Mouse (Mus musculus): ENCODE data around the gene Parp6. TPM values are rescaled to one million over a fixed set of nuclear protein-coding genes. Genes with fewer than 3 reads are reported as not detected.

Parp6 gene
- total and polyA plus RNA-seq, 3 experiments = 6.4 to 13.8 TPM; not detected in 1

GRCm38 (mm10) chr9:59610950-59611349 is 6.1 kb upstream of the Parp6 start:
- Histone ChIP-seq H3K4me3 (ENCODE audit: control insufficient read depth in 1 of 2, insufficient read depth in 1 of 2, low read depth in 2 of 2, low read length in 2 of 2) (no peak overlapping the region), H3K4me1 (ENCODE audit: control insufficient read depth in 1 of 2, insufficient read depth in 2 of 2, low read length in 2 of 2) (no peaks in the 10 kb centered on the region), H3K27ac (ENCODE audit: control insufficient read depth, low read depth, low read length) (no peak overlapping the region), H3K79me2 (ENCODE audit: control insufficient read depth, insufficient read depth, low read length, poor library complexity) (no peaks in the 10 kb centered on the region), H3K9me3 (replicated peaks; ENCODE audit: insufficient read depth, low read length) (no peaks in the 10 kb centered on the region), H3K27me3 (ENCODE audit: control insufficient read depth in 1 of 2, insufficient read depth in 2 of 2, low read length in 2 of 2) (peaks cover 0 to 3% of the 10 kb centered on the region in 2 experiments; a peak in 2 of 4 replicates), H3K9ac (ENCODE audit: control insufficient read depth, low read depth, low read length, poor library complexity, severe bottlenecking) (no peak overlapping the region), H3K36me3 (ENCODE audit: control insufficient read depth in 1 of 2, insufficient read depth in 2 of 2, low read length in 2 of 2) (no peaks in the 10 kb centered on the region)
- no peak for TF ChIP-seq RAD21 (IDR thresholded peaks at IDR 0.05; ENCODE audit: low read depth, low read length)
- no peak for TF ChIP-seq GATA1 (IDR thresholded peaks at IDR 0.05; ENCODE audit: low read depth, low read length)
- TF ChIP-seq CHD2 (IDR thresholded peaks at IDR 0.05; ENCODE audit: low read length) = no peak
- TF ChIP-seq E2F4 (IDR thresholded peaks at IDR 0.05; ENCODE audit: borderline replicate concordance, low read depth, low read length) = no peak
- no peak for TF ChIP-seq MYB (IDR thresholded peaks at IDR 0.05; ENCODE audit: low read depth, low read length)
- no peak for TF ChIP-seq TAL1 (IDR thresholded peaks at IDR 0.05; ENCODE audit: low read length)
- no peak for DNase-seq (ENCODE audit: low read depth, low spot score)

GRCm38 (mm10) chr9:59615797-59616196 is 1.3 kb upstream of the Parp6 start:
- no peaks in the 10 kb centered on the region for H3K27me3 ChIP-seq (ENCODE audit: control insufficient read depth in 1 of 2, insufficient read depth in 2 of 2, low read length in 2 of 2)
- H3K4me1 ChIP-seq (ENCODE audit: control insufficient read depth in 1 of 2, insufficient read depth in 2 of 2, low read length in 2 of 2) = peaks cover 0 to 10% of the 10 kb centered on the region in 2 experiments; a peak in 2 of 4 replicates
- H3K36me3 ChIP-seq (ENCODE audit: control insufficient read depth in 1 of 2, insufficient read depth in 2 of 2, low read length in 2 of 2) = peaks cover 0 to 10% of the 10 kb centered on the region in 2 experiments; a peak in 2 of 4 replicates
- DNase-seq (ENCODE audit: low read depth, low spot score) = peak; percentile 14
- no peak overlapping the region for H3K4me3 ChIP-seq (ENCODE audit: control insufficient read depth in 1 of 2, insufficient read depth in 1 of 2, low read depth in 2 of 2, low read length in 2 of 2)
- TF ChIP-seq NELFE (IDR thresholded peaks at IDR 0.05; ENCODE audit: low read depth, low read length) (no peak), POLR2AphosphoS2 (IDR thresholded peaks at IDR 0.05; ENCODE audit: low read length) (no peak), USF1 (IDR thresholded peaks at IDR 0.05; ENCODE audit: low read depth, low read length) (no peak), HCFC1 (IDR thresholded peaks at IDR 0.05; ENCODE audit: low read depth, low read length) (no peak), RCOR1 (IDR thresholded peaks at IDR 0.05; ENCODE audit: low read depth, low read length) (no peak), CTCF (IDR thresholded peaks at IDR 0.05 in 2 of 3, conservative IDR thresholded peaks at IDR 0.05 in 1 of 3; ENCODE audit: control insufficient read depth in 1 of 3, insufficient read depth in 1 of 3, low read depth in 2 of 3, low read length in 3 of 3, poor library complexity in 1 of 3, severe bottlenecking in 1 of 3) (peak in 1 of 3 experiments; percentile 5; a peak in 1 of 6 replicates), ZNF384 (IDR thresholded peaks at IDR 0.05; ENCODE audit: low read depth, low read length) (peak; percentile 72), MYB (IDR thresholded peaks at IDR 0.05; ENCODE audit: low read depth, low read length) (no peak), MAFK (IDR thresholded peaks at IDR 0.05; ENCODE audit: borderline replicate concordance, low read depth, low read length) (no peak), TAL1 (IDR thresholded peaks at IDR 0.05; ENCODE audit: low read length) (no peak), MXI1 (IDR thresholded peaks at IDR 0.05; ENCODE audit: low read depth, low read length) (no peak), USF2 (IDR thresholded peaks at IDR 0.05; ENCODE audit: borderline replicate concordance in 1 of 2, insufficient read depth in 1 of 2, low read depth in 1 of 2, low read length in 2 of 2) (no peak), MAX (IDR thresholded peaks at IDR 0.05; ENCODE audit: low read length) (no peak), CHD1 (IDR thresholded peaks at IDR 0.05; ENCODE audit: low read depth, low read length) (no peak), ELF1 (IDR thresholded peaks at IDR 0.05; ENCODE audit: low read depth, low read length) (no peak), EP300 (IDR thresholded peaks at IDR 0.05; ENCODE audit: low read depth in 1 of 2, low read length in 2 of 2) (no peak), POLR2A (IDR thresholded peaks at IDR 0.05; ENCODE audit: control insufficient read depth in 1 of 2, insufficient read depth in 1 of 2, low read depth in 1 of 2, low read length in 2 of 2, poor library complexity in 1 of 2) (no peak)
- H3K9ac ChIP-seq (ENCODE audit: control insufficient read depth, low read depth, low read length, poor library complexity, severe bottlenecking) = no peak overlapping the region
- no peak overlapping the region for H3K27ac ChIP-seq (ENCODE audit: control insufficient read depth, low read depth, low read length)
- H3K79me2 ChIP-seq (ENCODE audit: control insufficient read depth, insufficient read depth, low read length, poor library complexity) = peaks cover 6% of the 10 kb centered on the region; the same call in 1 of the 2 replicates
- H3K9me3 ChIP-seq (replicated peaks; ENCODE audit: insufficient read depth, low read length) = no peaks in the 10 kb centered on the region

Measured in MEL (cell line).